Mouse (Mus musculus) left cerebral cortex, adult 18-20 months (tissue): ENCODE results near the gene B3gnt9. TPM values are rescaled to one million over a fixed set of nuclear protein-coding genes. Genes with fewer than 3 reads are reported as not detected.

ENCODE experiments used
- DNase-seq, 2 experiments: peaks; one replicate each; pipeline ENCODE4 v3.0.0; 2021 to 2022; ENCODE audit warnings: low spot score in 2 of 2, mixed read lengths in 1 of 2
- total RNA-seq, 2 experiments: library from RNA; stranded (reverse); gene quantifications; 2 replicates each; pipeline ENCODE4 v1.2.3; 2021

Gene B3gnt9
- total RNA-seq, 2 experiments from 2014 or later: 3.0 to 3.5 TPM

GRCm38 (mm10) chr8:105283074-105283473 lies 28.1 kb upstream of the B3gnt9 start:
- no peak for DNase-seq

DNA sequence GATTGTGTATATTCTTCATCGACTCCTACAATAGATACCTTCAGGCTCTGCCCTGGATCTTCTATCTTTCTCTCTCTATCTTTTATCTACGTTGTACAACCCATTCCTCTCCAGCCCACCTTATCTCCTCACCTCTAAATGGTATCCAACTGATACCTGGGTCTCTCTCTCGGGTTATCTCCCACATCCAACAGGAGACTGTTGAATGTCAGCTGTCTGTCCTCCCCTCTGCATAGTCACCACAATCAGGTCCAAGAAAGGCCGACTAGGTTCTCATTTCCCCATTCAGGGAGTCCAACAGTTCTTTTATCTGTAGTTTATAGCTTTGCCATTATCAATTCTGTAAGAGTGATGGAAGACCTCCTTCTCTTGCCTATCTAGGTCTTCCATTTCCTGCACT lies 27.3 kb upstream of the B3gnt9 start:
- DNase-seq: no peak

GRCm38 (mm10) chr8:105281821-105282220 lies 26.9 kb upstream of the B3gnt9 start:
- no peak for DNase-seq

GRCm38 (mm10) chr8:105280567-105280966 lies 25.6 kb upstream of the B3gnt9 start:
- DNase-seq: no peak

- DNase-seq: peak; percentile 81 to 88
These were observed 24.0 kb upstream of the B3gnt9 start for GRCm38 (mm10) chr8:105278911-105279334.

- peak; percentile 64 to 68 for DNase-seq
These were observed 21.6 kb upstream of the B3gnt9 start for GRCm38 (mm10) chr8:105276292-105277120.

GRCm38 (mm10) chr8:105275840-105276239 lies 20.9 kb upstream of the B3gnt9 start, which contains the start of gene Nol3:
Gene Nol3, plus strand, starts transcription at chr8:105276140.
- no peak for DNase-seq

DNA sequence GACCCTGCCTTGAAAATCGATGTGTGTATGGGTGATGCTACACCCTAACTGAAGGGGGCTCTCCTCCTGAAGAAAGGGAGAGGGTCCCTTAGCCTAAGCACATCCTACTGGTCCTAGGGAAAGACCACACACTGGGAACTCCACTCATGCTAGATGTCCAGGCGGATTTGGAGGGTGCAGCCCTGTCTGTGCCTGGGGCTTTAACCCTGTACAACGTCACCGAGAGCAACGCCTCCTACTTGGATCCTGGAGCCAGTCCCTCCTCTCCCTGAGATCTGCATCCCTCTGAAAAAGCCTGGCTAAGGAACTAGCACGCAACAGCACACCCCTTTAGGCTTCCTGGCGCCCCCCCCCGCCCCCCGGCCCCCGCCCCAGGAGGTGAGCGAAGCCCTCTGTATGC lies 20.4 kb upstream of the B3gnt9 start:
- DNase-seq: no peak

- DNase-seq: no peak
These were observed 15.9 kb upstream of the B3gnt9 start for GRCm38 (mm10) chr8:105270916-105271186.

DNA sequence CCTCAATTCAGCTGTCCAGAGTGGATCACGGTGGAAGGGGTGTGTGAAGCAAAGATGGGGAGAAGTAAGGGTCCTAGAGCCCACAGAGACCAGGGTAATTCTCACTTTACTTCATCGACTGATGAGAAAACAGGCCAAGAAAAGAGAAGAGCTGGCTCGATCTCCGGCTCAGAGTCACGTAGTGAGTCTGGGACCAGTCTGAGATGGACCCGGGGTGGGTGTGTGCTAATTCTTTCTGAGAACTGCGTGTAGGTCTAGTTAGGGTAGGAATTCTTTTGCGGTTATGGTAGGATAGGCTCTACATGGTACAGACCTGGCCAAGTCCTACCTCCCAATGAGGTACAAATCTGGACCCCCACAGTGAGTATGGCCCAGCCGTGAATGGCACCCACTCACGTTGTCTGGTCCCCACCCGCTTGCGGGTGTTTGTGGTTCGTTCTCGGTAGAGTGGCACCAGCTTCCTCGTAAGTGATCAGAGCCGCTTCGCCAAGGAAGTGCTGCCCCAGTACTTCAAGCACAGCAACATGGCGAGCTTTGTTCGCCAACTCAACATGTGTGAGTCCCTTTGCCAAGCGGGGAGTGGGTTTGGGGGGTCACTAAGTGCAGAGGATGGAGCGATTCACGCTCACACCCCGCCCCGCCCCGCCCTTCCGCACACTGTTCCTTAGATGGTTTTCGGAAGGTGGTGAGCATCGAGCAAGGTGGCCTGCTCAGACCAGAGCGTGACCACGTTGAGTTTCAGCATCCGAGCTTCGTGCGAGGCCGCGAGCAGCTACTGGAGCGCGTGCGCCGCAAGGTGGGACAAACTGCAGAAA lies 15.4 kb upstream of the B3gnt9 start:
- no peak for DNase-seq

DNA sequence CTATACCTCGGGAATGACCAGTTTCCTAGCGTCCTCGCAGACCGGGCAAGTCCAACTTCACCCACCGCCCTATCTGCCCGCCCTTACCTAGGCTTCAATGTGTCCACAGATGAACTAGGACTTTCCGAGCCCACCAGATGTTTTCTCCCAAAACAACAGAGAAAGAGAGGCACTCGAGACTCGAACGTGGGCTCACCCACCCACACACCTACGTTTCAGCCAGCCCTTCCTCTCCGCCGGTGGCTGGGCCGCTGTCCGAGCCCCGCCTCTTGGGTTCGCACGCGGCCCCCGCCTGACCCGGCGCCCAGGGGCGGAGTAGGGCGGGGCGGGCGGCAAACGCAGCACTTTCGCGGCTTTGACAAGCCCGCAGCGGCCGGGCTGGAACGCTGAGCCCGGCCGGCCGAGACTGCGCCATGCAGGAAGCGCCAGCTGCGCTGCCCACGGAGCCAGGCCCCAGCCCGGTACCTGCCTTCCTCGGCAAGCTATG lies 14.6 kb upstream of the B3gnt9 start, which contains the start of gene Hsf4:
TSS of gene Hsf4 (plus strand) at position 341 of the 487 bp plus-strand sequence.
- DNase-seq: peak; percentile 68 to 78

GRCm38 (mm10) chr8:105269075-105269458 lies 14.1 kb upstream of the B3gnt9 start:
- DNase-seq: no peak

- peak; percentile 79 to 89 for DNase-seq
These were observed 13.6 kb upstream of the B3gnt9 start for GRCm38 (mm10) chr8:105268342-105269074.

DNA sequence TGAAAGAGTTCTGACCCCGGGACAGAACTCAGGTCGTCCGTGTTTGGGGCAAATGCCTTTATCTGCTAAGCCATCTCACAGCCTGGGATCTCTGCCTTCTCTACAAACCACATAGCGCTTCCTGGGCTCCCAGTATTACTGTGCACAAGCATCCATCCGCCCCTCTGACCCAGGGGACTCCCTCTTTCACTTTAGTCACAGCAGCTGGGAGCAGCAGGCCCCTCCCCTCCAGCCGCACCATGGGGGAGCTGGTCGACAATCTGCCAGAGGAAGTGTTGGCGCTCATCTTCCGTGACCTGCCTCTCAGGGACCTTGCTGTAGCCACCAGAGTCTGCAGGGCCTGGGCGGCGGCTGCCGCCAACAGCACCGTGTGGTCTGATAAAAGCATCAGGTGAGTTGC lies 11.8 kb upstream of the B3gnt9 start:
- DNase-seq: no peak

DNA sequence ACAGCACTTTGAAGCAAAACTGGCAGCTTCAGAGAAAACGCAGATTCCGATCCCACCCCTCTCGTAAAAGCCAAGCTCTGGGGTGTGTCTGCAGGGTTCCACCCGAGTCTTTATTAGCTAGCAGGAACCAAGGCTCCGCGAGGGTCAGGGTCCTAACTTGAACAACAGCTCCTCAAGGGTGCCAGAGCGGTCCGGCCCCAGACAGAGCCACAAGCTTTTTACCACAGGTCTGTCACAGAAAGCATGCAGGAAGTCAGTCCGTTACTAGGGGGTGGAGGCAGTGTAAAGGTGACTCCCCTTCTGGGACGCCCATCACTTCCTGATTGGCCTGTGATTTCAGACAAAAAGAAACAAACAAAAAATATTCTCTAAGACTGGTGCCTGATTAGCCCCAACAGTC lies 10.2 kb upstream of the B3gnt9 start:
- no peak for DNase-seq

GRCm38 (mm10) chr8:105264024-105264982 lies 9.3 kb upstream of the B3gnt9 start, which contains the start of the genes Tradd and Fbxl8:
Gene Tradd, minus strand, starts transcription at chr8:105264609.
Gene Fbxl8, plus strand, starts transcription at chr8:105264648.
- peak; percentile 34 to 53 for DNase-seq

GRCm38 (mm10) chr8:105263244-105263912 lies 8.4 kb upstream of the B3gnt9 start:
- no peak for DNase-seq

GRCm38 (mm10) chr8:105261326-105261980 lies 6.5 kb upstream of the B3gnt9 start:
- DNase-seq: no peak
